Mouse (Mus musculus): ENCODE measurements around the gene Pde1c.

The Pde1c gene

DNA sequence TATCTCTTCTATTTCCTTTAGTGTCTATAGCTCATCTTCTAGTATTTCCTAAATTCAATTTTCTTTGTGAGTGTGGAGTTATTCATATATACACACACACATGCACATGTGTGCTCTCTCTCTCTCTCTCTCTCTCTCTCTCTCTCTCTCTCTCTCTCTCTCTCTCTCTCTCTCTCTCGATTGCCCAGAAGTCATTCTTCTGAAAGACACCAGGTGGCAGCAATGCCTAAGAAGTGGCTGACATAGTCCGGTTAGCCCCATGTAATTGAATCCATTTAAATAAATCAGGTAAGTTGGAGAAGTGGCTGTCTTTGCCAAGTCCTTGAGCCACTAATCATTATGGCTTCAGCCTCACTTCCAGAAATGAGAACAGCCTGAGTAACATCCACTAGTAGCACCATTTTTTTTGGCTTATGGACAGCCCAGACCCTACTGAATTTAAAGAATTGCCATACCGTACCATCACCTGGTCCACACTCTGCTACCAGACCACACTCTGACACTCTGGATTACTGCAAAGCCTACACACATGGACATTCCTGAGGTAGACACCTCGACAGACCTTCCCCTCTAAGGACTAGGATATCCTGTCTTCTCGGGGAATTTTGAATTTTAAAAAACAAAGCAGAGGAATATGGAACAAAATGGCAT, 502.1 kb downstream of the Pde1c start:
- DNase-seq, result peak; percentile 21

DNA sequence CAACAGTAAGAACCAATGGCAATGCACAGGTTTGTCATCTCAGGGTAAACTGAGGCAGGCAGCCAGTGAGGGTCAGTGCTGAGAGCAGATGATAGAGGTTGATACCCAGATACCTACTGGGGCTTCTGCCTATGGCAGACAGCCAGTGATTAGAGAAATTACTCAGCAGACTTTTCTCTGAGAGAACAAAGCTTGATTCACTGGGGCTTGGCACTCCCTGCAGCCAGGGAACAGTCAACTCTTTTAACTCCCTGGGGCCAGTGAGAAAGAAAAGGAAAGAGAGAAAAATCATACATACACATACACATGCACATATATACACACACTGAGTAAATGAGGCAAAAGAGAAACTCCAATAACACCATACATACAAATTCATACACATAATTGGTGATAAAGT, 505.2 kb downstream of the Pde1c start:
- DNase-seq, result no peak

DNA sequence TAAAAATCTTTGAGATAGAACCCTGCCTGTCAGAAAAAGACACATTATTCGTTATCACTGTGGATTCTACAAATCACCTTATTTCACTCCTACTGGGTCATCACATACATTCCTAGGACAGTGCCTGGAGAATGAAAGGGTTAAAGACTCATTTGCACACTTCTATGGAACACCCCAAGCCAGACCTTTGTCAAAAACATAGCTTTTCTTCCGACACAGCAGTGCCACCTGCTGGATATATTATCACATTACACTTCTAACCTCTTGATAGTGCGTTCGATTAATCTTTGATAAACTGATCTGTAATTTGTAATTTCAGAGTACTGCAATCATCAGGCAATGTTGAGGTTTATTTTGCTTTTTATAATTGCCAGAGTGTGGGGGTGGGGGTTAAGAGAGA, 519.8 kb downstream of the Pde1c start:
- DNase-seq, result no peak

DNA sequence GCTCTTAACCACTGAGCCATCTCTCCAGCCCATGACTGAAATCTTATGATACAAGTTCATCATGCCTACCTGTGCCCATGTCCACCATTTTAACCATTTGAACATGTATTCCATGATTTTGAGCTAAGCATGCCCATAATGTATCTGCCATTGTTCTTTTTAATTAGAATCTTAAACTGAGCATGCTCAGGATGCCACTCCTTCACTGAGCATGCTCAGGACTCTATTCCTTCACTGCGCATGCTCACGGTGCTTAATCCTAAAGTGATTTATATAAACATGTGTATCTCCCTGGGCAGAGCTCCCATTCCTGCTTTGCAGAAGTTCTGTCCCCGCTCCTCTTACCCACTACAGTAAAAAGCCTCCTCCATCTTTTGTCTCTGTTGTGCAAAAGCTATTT, 520.3 kb downstream of the Pde1c start:
- DNase-seq, result no peak

DNA sequence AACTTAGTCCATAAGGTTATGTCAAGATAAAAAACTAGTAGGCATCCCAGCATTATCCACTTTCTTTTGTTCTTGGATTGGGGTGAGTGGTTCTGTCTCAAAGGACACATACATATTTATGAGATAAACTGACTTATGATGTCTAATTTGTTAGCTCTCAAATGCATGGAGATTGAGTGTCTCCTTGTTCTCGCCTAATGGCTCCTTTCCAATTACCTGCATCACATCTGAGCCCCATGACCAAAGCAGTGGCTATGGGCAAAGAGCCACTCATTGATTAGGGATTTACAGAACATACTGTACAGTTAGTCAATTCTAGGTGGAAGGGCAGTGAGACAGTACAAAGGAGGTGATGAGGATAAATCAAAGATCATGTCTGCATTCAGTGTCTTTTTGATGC, 524.2 kb downstream of the Pde1c start:
- DNase-seq, result no peak

DNA sequence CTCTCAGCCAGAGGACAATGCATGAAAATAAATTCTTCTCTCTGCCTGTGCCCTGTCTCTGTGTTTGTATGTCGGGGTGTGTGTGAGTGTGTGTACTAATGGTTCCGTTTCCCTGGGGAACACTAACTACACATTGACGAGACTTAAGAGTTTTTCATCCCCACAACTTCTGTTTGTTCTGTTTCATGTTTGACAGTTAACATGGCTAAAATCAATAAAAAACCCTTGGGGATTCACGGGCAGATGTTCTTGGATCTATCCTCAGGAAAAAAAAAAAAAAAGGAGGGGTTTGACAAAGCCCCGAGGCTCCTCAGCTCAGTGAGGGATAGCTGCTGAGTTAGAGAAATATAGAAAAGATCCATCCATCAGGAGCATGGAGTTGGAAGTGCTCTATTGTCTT, 524.6 kb downstream of the Pde1c start:
- no peak for DNase-seq

DNA sequence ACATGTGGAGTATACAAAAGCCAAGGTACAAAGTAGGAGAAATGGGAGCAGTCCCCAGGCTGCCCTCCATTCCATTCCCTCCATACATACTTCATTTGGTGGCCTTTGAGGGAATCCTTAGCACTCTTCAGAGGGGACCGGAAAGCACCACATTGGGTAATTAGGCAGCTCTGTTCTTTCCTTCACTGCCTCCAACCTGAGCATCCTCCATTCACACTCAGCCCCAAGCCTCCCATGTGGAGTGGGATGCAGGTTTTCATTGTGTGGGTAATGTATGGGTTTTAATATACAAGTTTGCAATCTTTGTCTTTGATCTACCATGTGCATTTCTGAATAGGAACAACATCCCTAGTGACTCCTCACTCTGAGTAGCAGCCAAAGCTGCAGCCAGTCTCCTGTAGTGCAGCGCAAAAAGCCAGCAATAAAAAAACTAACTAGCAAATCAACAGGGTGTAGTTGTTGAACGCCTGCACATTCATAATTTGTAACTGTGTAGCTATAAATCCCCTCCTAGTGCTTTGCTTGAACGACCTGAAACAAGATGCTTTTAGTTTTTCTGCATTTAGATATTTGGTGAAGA, 529.3 kb downstream of the Pde1c start:
- DNase-seq, result no peak

DNA sequence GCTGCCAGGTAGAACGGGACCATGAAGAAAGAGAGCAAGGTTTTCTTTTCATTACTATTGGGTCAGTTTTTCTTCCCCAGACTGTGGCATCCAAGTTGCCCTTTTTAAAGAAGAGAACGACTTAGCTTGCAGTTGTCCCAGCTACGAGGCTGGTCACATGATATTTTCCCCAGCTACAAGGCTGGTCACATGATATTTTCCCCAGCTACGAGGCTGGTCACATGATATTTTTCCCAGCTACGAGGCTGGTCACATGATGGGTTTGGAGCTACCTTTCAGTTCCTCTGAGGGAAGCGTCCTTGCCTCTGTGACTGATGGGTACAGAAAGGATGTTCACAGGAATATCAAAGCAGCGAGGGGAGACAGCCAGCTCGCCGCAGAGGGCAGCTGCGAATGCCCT, 533.8 kb downstream of the Pde1c start:
- DNase-seq, result no peak

DNA sequence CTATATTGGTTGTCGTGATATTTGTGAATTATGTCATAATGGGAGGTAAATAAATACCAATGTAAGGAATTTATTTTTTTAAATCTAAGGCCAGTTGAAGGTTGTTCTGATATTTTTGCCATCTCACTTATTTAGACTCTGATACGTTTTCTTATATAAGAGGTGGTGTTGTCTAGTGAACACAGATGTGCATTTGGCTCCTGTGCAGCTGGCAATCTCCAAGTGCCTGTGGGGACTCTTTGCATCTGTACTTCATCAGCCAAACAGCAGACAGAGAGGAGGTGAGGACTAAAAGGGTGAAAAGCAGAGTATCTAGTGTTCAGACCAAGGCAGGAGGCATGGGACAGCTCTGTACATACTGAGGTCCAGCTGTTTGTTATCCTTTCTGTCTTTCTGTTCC, 536.7 kb downstream of the Pde1c start:
- no peak for DNase-seq

DNA sequence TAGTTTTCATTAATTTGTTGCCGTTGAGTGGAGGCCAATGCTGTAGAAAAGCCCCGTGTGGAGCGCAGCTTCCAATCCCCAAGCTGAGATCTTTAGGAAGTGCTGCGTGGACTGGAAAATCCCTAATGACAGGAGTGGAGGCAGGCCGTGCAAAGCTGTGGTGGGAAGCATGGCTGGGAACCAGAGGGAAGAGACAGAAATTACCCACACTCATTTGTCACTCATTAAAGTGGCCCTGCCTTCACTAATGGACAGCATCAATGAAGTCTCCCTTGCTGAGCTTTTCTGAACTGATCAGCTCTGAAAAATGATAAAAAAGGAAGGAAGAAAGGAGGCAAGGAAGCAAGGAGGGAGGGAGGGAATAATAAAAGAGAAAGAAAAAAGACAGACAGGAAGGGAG, 538.9 kb downstream of the Pde1c start:
- no peak for DNase-seq

DNA sequence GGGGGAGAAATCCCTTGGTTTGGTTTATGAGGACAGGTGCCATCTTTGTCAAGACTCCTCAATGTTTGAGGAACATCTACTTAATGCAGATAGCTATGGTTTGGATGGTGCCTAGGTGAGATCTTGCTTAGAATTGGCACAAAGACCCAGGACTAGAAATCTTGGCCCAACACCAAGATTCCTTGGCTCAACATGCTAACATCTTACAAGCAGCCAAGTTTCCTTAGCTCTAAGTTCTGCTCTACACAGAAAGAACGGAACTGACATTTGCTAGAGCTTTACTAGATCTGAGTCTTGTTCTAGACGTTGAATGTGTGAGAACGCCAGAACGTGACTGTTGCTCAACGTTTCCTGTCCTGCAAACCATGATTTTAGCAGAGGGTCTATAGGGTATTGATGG, 540.9 kb downstream of the Pde1c start:
- no peak for DNase-seq

DNA sequence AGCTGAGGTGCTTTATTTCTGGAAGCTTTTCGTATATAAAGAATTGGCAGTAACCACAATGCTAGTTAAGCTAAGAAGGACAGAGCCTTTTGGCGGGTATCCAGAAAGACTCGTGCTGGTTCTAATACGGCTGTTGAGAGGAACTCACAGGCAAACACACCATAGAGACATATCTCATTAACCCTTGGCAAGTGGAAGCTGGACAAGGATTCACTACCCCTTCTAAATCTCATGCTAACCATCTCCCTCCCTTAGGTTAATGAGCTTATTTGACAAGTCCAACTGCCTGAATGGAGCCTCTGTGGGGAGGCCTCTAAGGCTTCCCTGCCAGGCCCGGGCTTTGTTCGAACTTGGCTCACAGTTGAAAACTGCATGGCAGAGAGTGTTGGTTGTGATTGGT, 541.6 kb downstream of the Pde1c start:
- no peak for DNase-seq

DNA sequence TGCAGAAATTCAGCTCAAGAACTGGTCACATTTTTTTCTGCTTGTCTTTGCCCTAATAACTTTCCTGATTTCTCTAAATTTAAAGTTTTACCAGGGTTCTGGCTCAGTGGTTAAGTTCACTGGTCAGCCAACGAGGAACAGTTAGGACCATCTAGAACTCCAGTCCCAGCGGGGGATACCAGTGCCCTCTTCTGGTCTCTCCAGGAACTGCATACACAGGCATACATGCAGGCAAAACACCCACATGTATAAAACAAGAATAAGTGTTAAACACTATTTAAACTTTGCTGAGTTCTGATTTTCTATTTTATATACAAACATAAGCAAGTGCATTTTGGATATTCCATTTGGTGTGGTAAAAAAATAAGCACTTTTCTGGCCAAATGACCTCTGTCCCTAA, 543.4 kb downstream of the Pde1c start:
- DNase-seq, result no peak
